Mouse (Mus musculus): ENCODE data around the gene Pax2.

Gene Pax2

DNA sequence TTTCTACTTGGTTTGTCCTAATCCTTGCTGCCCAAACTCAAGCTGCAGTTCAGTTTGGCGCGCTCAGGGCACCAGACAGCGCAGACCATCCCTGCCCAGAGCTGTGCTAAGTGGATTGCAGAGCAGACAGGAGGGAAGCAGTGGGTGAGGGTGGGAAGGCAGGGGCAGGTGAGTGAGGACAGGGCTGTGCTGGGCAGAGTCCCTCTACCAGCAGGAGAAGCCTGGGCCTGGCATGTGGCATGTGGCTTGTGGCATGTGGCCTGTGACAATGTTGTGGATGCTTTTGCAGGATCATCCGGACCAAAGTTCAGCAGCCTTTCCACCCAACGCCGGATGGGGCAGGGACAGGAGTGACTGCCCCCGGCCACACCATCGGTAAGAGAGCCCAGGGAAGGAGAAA is 32.6 kb downstream of the Pax2 start:
- no peak for DNase-seq

DNA sequence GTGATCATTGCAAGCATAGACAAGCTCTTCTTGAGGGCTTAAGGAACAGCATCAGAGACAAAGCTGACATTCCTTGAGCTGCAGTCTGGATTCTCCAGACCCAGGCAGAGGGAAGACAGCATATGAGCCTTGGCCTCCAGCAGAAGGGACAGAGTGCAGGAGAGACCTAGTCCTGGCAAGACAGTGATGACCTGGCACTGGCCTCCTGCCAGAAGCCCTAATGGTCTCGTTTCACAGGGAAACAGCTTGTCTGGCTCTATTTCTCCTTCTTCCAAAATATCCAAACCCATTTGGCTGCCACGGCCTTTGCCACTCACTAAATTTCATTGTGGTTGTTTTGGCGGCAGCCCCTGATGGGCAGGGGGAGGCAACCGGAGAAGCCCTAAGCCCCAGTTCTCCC is 36.1 kb downstream of the Pax2 start:
- DNase-seq = no peak

DNA sequence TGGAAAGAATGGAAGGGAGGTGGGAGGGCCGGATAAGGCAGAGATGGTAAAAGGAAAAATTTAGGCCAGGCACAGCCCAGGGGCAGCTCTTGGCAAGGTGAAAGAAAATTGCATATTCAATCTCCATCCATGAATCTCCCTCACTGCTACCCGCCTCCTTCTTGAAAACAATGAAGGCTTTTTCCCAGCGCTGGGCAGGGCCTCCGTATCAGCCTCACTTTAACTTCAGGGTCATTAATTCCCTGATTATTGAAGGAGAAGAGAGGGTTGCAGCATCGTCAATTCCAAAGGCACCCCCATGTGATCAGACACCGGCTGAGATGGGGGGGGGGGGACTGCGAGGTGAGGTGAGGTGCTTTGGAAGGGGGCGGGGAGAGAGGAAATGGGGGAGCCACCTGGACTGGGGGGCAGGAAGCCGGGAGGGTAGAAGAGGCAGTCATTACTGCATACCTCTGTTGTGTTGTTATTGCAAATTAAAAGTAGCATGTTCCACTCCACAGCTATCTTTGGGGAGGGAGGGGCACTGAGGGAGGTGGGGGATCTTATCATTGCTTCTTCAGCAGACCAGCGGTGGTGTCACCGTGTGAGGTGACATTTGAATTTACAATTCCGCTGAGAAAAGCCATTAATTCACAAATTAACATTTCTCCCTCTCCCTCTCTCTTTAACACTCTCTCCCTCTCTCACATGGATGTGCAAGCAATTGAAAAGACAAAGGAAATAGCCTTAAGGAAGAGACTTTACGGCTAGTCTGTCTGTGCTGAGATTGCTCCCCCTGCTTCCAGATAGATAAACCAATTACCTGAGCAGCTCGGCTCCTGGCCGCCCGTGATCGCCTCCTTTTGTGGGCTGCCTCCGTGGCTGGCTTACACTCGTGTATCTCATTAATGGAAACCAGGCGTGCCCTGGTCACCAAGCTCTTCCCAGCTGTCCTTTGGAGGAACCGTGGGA is 41.5 kb downstream of the Pax2 start:
- DNase-seq = no peak

DNA sequence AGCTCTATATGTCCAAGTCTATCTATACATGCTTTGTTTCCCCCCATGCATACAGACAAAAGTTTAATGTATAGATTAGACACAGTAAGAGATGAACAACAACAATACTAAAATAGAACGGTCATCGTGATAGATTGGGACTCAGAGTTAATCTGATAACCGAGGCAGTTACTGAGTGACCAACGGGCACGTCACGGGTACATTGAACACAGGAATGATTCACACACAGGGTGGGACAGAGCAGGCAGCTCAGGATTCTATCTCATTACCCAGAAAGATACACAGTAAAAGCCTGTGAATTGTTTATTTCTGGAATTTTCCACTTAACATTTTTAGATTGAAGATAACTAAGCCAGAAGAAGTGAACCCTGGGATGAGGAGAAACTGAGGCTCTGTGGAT is 42.9 kb downstream of the Pax2 start:
- DNase-seq = no peak

DNA sequence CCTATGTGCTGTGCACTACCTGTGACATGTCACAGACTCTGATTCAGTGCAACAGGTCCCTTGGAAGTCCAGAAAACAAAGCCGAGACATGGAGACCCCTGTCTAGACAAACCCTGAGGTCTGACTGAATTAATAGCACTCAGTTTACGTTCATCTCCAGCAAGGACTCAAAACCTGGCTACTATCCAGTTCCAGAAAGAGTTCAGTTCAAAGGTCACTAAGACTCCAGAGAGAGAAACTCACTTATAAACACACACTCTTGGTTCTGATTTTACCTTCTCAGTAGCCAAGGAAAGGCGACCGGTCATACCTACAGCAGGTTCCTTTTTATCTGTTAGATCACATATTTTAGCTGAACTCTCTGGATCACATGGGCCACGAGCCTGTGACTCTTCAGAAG is 43.3 kb downstream of the Pax2 start:
- DNase-seq = no peak

DNA sequence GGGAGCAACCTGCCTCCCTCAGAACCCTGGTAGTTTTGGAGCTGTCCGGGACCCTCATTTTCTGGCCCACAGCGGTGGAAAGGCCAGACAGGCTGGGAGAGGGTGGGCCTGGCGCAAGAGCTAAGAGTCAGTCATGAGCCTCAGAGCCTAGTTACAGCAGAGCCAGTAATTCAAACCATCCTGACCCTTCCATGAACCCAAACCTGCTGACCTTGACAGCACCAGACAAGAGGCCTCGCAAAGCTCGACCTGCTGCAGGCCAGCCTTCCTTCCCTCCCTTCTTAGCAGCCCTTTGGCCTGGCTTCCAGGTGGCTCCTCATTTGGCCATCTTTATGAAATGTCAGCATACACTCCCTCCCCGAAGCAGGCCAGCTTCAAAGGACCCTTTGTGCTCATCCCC is 44.5 kb downstream of the Pax2 start:
- no peak for DNase-seq

DNA sequence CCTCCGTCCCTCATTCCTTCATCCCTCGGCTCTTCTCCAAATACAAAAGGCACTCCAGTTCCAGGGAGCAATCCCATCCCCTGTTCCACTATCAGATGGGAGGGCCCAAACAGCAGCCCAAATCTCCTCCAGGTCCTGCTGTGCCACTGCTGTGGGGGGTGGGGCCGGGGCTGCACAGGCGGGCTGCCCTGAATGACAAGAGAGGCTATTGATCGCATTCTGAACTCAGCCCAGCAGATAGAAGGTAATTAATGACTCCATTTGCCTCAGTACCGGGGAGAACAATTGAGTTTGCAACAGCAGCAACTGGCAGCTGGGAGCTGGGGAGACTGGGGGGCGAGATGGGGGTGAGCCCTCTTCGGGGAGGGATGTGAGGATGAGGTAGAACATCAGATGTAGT is 52.9 kb downstream of the Pax2 start:
- no peak for DNase-seq

DNA sequence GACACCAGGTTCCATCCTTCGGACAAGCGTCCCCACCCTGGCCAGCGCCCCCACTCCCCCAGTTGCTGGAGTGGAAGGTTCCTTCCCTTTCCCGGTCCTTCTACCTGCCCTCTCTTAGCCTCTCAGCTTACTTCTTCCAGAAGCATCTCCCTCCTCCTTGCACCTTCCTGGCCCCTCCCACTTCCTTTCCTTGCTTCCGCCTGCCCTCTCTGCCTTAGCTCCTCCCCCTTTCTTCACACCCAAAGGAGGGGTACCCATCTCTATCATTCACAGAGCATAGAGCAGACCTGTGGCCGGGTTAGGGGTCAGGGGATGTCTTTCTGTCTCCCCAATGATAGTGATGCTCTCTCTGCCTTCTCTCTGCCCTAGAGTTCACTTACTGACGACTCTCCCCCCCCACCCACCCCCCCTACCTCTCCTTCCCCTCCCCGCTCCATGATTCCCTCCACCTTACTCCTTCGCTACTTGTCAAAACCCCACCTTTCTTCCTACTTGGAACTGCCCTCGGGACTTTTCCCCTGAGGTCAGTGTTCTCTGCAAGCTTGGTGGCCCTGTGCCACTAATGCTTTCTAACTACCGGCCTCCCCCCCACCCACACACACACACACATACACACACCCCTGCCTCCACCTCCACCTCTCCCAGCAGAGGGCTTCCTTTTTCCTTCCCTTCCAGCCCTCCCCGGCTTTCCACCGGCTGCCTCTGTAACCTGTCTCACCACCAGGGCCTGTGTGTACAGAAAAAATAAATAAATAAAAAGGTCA is 57.0 kb downstream of the Pax2 start:
- no peak for DNase-seq

DNA sequence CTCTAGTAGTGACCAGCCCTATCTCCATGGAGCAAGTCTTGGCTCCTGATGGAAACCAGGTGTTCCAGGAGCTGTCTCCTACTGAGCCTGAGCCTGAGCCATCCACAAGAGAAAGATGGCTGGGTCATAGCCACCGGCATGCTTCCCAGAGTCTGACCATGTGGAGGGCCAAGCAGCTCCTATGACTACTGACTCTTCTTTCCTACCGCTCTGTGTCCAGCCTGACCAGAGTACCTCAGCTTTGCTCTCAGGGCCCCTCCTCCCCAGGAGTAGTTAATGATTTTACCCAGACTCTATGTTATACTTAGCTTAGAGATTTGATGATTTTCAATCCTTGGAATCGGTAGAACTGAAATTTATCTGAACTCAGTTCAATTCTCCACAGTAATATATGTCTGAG is 59.3 kb downstream of the Pax2 start:
- DNase-seq = no peak

DNA sequence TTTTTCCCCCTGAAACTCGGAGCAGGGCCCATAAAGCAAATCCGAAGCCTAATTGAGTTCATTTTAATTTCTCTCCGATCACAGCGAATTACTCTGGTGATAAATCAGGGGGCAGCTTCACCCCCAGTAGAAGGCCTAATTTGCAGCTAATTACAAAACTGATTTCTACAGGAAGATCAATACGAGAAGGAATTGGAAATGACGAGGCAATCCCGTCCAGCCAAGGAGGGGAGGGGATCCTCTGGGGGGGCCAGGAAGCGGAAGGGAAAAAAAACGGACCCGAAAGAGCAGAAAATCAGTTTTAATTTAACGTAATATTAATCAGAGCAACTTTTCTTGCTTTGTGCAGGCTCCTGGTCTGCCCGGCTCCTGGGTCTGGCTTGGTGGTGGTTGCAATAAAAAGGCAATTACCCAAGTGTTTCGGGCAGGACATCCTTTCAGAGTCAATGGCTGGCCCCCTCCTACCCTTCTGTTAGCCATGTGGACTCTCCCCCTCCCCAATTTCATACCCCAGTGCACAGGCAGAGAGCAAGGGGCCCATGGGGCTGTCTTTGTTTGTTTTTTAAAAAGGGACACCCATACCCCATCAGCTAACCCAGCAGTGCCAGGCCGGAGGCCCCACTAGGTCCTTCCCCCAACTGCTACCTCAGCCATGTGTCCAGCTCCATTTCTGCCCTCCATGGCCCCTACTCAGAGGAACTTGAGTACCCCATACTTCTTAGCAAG is 61.7 kb downstream of the Pax2 start:
- DNase-seq = no peak

DNA sequence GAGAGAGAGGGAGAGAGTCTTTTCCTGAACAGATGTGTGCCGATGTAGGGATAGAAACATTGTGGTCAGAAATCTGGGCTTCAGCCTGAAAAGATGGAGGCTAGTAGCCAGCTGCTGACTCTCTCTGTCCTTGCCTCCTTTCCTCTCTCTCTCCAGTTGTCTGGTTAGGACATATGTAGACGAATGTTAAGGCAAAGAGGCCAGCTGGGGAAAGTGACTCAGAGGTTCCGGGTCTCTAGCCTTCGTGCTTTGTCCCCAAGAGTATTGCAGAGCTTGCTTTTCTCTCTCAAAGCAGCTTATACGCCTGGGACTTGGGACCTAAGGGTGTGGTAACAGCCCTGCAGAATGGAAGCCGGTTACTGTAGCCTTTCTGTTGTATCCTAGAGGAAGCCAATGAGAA is 62.8 kb downstream of the Pax2 start:
- no peak for DNase-seq

DNA sequence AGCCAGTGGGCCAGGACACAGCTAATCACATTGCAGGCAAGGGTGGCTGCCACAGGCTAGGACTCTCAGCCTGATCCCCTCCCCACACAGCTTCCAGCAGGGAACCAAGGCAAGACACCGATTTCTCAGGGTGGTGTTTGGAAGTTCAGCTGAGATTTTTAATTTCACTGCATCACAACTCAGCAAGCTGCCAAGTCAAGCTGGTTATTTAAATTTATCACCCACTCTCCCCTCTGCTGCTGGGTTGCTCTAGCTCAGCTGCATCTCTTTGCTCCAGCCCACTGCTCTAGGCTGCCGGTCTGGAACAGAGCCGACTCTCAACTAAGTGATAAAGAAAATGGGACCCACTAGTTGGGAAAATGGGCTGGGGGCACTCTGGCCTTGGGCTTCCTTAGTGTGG is 65.7 kb downstream of the Pax2 start:
- no peak for DNase-seq

DNA sequence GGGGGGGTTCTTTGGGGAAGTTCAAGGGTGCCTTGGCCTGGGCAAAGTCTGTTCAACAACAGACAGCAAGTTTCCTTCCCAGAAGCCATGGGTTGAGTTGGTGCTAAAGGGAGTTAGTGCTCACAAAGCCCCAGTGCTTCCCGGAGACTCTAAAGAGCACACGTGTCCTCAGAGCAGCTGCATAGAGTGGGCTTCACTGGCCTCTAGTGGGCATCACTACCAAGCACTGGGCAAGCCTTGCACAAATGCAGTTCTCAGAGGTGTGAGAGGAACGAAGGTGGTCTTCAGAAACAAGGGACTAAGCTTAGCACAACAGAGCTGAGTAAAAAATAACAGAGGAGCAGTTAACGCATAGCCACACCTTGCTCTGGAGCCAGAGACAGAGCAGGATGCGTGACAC is 66.5 kb downstream of the Pax2 start:
- no peak for DNase-seq

DNA sequence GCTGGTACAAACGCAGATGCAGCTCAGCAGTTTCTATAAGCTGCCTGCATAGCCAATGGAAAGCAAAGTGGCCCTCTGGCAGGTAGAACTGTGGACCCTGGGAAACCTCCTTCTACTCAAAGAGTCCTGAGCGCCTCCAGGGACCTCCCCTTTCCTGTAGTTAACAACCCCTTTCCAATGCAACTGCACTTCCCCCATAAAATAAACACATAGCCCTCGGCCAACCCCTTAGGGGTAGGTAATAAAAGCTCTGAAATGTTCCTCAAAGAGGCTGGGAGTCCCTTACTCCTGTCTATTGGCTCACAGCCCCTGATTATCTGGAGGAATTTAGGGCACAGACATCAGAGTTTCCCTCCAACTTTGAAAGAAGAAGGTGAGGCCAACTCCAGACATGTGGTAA is 67.8 kb downstream of the Pax2 start:
- no peak for DNase-seq

DNA sequence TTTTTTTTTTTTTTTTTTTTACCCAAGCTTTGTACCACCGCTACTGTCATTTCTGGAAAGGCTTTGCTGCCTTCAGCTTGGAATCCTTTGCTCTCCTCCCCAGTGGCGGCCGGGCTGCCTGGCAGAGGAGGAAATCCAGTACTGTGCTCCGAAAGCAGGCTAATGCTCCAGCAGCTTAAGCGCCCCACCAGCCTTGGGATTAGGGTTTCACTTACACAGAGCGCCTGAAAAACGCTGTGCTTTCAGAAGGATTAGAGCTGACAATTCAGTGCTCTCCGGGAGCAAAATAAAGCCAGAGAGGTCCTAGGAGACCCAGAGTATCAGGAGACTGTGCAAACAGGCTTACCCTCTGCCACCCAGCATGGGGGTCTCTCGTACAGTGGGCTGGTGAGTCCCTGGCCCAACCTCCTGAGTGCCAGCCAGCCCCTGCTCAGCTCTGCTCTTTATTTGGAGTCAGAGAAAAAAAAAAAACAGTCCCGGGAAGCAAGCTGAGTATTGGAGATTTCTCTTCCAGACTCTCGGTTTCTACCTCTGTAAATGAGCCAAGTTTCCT is 69.4 kb downstream of the Pax2 start:
- DNase-seq = no peak

DNA sequence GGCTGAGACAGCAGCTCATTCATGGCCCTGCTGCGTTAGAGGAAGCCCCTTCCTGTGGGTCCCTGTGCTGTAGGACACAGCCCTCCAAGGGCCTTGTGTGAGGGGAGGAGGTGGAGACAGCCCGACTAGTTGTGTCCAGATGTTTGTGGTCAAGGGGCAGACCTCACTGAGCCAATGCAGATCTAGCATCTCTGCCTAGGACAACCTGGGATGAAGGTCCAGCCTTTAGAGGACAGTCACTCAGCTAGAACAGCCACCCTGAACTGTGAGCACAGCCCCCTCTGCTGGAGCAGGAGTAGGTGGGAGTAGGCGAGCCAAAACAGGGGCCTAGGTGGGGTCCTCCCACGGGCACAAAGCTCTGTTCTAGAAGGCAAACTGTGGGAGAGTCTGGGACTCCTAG is 70.0 kb downstream of the Pax2 start:
- DNase-seq = no peak

DNA sequence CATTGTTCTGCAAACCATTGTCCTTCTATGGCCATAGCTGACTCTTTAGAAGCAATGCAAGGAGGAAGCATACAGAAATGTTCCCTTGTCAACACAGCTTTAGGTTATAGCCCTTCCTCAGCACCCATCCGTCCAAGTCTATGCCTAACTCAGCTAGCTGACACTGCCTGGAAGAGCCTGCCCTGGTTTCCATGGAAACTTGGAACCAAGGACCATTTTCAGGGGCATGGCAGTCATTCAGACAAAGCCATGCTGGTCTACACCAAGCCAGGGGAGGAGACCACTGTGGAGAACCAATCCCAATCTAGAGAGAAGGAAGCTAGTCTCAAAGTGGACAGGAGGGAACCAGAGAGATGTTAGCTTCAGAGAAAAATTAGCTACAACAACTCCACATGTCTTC is 77.5 kb downstream of the Pax2 start:
- no peak for DNase-seq

DNA sequence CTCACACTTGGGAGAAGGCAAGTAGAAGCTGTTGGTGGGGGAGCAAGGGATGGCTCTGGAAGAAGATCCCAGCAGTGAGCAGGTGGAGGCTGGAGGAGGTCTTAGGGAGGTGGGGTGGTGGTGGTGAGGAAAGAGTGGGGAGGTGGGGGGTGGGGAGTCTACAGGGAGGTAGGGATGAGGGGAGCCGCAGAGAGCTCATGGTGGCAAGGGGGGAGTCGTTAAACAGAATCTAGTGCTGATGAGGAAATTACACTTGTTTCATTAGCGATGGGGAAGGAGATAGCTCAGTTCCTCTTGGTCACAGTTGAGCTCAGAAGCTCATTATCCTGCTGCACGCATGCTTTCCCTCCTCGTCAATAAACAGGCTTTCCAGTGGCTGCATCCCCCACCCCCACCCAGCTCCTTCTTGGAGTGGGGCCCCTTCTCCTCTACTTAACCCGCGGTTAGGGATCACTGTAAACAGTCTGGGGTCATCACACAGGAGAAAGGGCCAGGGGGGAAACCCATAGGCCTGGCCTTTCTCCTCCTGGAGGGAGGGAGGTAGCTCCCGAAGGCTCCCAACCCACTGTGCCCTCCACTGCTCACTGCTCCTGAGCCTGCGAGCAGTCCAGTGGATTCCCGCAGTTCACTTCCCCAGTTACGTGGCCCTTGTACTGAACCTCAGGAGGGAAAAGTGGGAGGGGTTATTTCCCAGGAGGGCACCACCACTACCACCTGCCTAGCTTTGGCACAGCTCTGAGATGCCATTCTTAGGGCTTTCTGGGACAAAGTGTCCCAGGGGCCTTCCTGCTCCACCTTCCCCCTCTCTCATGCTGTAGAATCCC is 78.6 kb downstream of the Pax2 start:
- no peak for DNase-seq

DNA sequence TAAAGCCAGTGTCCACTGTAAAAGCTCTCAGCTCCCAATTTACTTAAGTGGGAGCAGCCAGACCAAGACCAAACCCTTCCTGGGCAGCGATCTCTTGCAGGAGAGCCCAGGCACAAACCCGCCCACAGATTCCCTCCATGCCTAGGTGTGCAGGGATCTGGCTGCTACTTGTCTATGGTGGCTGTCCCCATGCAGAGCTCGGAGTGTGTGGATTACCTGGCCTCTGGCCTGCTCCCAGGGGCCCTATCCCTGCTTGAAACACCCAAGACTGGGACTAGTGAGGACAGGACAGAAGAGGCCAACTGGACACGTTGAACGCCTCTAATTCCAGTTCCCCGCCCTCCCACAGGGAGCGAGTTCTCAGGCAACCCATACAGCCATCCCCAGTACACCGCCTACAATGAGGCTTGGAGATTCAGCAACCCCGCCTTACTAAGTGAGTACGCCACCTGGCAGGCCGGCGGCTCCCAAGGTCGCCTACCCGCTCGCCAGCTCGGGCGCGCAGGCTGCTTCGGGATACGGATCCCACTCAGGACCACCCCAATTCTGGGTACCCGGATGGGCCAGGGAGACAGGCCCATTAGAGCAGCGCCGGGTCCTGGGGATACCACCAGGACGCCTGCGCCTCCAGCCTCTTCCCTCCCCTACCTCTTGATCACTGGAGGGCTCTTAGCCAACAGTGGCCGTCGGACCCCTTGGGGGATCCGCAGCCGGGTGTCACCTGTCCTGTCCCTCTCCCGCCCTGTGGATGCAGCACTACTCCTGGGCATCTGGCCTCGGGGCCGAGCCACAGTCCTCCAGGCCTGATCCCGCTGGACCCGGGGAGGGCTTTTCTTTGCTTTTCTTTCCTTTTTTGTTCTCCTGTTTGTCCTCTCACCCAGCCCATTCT is 79.4 kb downstream of the Pax2 start:
- DNase-seq = no peak

DNA sequence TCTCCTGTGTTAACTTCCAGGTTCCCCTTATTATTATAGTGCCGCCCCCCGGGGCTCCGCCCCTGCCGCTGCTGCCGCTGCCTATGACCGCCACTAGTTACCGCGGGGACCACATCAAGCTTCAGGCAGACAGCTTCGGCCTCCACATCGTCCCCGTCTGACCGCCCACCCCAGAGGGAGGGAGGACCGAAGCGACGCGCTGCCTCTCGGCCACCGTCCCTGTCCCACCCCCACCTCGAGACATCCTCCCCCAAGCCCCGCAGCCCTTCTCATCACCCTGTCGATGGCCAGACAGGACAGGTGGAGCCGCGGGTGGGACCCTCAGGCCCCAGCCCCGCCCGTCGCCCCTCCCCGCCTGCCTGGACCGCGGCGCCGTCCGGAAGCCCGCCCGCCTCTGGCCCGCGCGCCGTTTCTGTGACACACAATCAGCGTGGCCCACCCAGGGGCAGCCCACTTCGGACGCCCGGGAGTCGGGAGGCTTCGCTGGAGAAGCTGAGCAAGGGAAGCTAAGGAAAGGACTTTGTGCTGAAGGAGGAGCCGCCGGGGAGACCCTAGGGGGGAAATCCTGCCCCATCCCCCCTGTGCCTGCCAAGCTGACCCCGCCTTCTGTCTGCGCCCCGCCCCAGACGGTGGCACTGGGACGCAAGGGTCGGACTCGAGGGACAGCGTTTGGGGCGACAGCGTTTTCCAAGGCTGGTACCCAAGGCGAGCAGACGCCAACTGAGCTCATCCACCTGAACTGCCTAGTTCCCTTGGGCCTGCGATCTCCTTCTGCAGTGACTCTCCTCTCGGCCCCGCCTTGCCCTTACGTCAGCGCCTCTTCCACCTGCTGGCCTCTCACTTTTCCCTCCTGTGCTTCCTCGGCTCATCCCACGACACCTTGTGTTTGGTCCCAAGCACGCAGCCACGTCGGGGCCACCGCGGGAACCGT is 80.4 kb downstream of the Pax2 start:
- DNase-seq = no peak
